Mouse (Mus musculus): ENCODE data around the gene Siah1b.

GRCm38 (mm10) chrX:164038882-164039281 lies 37.4 kb downstream of the Siah1b start:
- TF ChIP-seq GATA1 (IDR thresholded peaks at IDR 0.05; ENCODE audit: low read length) (no peak), TAL1 (IDR thresholded peaks at IDR 0.05; ENCODE audit: low read length) (no peak)
